Mouse (Mus musculus): Measurements from ENCODE around the gene Osbpl3.

The Osbpl3 gene

DNA sequence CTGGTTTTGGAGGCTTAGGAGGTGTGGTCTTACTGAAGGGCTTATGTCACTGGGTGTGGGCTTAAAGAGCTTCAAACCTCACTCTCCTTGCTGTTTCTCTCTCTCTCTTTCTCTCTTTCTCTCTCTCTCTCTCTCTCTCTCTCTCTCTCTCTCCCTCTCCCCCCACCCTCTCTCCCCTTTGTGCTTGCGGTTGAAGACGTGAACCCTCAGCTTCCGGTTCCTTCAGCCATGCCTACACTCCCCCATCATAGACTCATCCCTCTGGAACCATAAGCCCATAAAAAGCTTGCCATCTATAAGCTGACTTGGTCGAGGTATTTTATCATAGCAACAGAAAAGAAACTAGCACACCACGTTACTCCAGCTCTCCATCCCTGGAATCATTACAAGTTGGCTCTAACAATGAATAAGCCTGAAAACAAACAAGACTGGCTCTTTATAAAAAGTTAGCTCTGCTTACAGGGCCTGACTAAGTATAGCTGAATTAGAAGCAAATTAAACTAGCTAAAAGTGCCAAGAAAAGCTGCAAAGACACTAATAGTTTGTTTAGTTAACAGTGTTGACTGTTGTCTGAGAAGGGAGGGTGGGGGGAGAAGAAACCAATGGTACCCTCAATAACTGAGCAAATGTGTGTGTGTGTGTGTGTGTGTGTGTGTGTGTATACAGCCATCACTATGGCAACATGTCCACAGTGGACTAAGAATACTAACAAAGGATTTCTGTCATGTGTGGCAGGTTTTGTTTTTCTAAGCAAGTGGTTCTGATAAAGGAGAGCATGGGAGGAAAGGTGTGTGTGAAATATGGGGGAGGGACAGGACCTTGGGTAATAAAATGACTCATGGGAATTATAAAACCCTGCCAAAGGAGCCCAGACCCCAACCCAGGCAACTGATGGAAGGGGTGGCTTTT is 83.2 kb downstream of the Osbpl3 start:
- DNase-seq (ENCODE audit: low spot score in 2 of 2) = no peak

DNA sequence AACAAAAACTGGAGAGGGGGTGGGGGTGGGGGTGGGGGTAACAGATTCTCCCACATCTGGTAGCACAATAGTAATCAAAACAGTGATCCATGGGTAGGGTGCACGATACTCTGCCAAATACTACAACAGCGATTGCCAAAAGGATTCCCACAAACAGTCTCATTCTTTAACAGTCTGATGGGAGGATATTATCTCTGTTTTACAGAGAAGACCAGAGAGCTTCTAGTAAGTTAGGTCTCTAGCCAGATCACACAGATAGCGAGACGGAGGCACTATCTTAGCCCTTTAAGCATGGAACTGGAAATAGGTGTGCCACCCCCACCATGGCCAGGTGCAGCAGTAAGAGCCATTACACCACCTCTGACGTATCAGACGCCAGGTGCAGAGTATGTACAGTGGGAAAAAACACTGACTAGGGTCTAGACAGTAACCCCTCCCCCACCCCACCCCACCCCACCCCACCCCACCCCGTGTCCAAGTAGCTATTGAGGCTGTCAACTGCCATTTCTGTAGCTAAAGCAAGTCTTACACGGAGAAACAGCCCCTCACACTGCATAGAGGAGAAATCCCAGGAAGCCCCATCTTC is 84.4 kb downstream of the Osbpl3 start:
- DNase-seq (ENCODE audit: low spot score in 2 of 2) = no peak

- DNase-seq (ENCODE audit: low spot score in 2 of 2) = no peak
Observed at GRCm38 (mm10) chr6:50368502-50369292, 87.3 kb downstream of the Osbpl3 start.

DNA sequence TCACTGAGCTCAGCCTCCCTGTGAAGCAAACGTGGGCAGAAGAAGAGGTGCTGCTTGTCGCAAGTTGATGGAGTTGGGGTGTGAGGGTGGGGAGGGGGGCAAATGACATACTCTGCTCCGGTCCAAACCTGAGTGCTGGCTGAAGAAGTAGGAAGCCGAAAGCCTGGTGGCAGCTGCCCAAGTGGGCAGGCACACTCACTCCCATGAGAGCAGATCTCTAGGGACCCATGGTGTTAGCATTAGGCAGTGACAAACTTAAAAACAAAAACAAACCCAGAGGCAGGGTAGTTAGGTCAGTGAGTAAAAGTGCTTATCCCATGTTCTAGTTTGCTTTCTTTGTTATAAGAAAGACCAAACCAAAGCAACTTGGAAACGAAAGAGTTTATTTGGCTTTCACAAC is 88.2 kb downstream of the Osbpl3 start:
- no peak for DNase-seq (ENCODE audit: low spot score in 2 of 2)

GRCm38 (mm10) chr6:50366724-50367123 is 89.3 kb downstream of the Osbpl3 start:
- peak; percentile 31 to 42 for DNase-seq (ENCODE audit: low spot score in 2 of 2)

- DNase-seq (ENCODE audit: low spot score in 2 of 2) = no peak
Observed at GRCm38 (mm10) chr6:50366319-50366718, 89.7 kb downstream of the Osbpl3 start.

- DNase-seq (ENCODE audit: low spot score in 2 of 2) = no peak
Observed at GRCm38 (mm10) chr6:50364364-50364763, 91.6 kb downstream of the Osbpl3 start.

DNA sequence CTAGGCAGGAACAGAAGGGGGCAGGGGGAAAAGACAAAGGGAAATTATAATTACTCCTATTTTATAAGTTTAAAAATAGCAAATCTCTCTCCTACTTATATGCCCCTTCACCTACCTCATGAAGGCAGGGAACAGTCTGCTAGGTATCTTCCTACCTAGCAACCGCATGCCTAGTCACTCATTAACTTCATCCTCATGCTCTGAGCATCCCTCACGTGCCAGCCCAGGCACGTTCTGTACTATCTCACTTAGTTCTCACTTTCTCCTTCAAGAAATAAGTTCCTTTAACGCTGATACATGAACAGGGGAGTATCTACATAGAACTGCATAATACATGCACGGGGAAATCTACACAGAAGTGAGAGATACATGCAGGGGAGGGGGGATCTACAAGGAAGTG is 92.6 kb downstream of the Osbpl3 start:
- DNase-seq (ENCODE audit: low spot score in 2 of 2) = no peak

GRCm38 (mm10) chr6:50362704-50363261 is 93.2 kb downstream of the Osbpl3 start:
- no peak for DNase-seq (ENCODE audit: low spot score in 2 of 2)

DNA sequence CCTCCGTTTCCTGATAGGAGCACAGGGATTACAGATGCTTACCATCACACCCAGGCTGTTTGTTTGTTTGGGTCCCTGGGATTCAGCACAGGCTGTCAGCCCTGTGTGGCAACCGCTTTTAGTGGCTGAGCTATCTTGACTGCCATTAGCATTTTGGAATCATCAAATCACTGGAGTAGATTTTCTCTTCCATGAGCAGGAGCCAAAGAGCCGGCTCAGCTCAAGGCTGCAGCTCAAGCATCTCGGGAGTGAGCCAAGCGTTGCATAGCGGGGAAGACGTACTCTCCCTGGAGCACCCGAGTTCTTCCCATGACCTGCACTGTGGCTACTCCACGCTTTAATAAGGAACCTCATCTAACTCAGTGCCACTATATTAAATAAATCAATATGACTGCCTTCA is 93.8 kb downstream of the Osbpl3 start:
- no peak for DNase-seq (ENCODE audit: low spot score in 2 of 2)

DNA sequence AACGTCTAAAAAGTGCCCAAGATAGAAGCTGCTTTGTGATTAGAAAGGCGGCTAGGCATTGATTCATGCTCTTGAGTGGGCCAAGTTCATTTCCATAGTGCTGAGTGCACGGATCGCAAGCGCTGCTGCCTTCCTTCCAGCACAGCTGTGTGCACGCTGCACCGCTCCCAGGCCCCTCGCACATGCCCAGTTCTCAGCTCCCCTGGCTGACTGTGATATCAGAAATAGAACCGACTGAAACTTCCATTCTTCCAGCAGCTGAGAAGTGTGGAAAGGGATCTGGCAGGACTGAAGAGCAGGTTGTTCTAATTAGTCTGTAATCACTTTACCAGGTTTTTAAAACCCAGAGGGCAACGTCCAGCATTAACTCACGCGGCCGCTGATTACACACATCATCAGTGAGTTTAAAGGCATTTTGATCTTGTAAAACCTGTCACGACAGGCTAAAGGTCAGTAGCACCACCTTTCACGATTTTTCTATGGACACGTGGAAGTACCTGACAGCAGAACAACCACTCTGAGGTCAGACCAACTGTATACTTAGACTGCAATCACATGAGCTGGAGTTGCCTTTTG is 97.8 kb downstream of the Osbpl3 start:
- peak in 1 of 2 experiments; percentile 46 for DNase-seq (ENCODE audit: low spot score in 2 of 2)

- DNase-seq (ENCODE audit: low spot score in 2 of 2) = no peak
Observed at GRCm38 (mm10) chr6:50354688-50355660, 101.0 kb downstream of the Osbpl3 start.

GRCm38 (mm10) chr6:50352812-50353211 is 103.2 kb downstream of the Osbpl3 start:
- no peak for DNase-seq (ENCODE audit: low spot score in 2 of 2)

DNA sequence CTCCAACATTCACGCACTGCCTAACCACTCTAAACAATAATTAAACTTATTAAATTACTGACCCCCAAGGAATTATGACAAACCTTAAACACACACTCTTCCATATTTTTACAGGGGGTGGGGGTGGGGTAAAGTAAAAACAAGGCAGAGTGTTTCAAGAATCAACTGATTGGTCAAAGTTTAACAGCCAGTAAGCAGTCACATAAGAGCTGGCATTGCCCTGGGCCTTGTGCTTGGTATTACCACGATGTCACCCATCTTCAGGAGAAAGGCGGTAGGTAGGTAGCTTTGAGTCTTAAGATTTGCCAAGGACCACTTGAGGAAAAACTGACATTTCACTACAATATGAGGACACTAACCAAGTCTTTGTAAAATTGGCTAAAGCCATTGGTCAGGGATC is 105.1 kb downstream of the Osbpl3 start:
- no peak for DNase-seq (ENCODE audit: low spot score in 2 of 2)

DNA sequence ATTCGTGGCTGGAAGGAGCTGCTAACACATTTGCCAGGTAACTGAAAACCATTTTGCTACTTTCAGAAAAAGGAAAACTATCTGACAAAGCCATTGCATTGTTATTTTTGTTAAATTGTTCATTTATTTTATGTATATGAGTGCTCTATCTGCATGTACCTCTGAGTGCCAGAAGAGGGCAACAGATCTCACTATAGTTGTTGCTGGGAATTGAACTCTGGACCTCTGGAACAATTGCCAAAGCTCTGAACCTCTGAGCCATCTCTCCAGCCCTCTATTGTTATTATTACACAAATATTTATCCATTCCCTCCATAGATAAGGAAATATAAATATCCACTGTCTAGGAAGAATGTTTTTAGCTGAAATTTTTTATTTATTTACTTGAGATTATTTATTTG is 107.4 kb downstream of the Osbpl3 start:
- no peak for DNase-seq (ENCODE audit: low spot score in 2 of 2)

DNA sequence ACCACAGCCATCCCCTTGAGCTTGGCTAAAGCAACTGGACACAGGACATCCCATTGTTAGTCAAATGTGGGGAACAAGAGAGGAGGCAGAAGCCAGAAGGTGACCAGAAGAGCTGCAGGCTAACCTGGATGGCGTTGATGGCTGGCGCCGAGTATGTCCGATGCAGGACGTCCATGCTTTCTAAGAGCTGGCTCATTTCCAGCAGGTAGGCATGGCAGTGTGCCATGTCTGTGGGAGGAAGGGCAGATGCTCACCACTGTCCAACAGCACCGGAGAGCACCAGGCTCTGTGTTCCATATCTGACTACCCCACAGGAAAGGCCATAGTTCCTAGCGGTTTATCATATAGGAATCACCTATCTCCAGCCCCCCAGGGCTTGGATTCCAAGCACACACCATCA is 109.8 kb downstream of the Osbpl3 start:
- DNase-seq (ENCODE audit: low spot score in 2 of 2) = no peak

- no peak for DNase-seq (ENCODE audit: low spot score in 2 of 2)
Observed at GRCm38 (mm10) chr6:50340226-50340906, 115.6 kb downstream of the Osbpl3 start.

- DNase-seq (ENCODE audit: low spot score in 2 of 2) = no peak
Observed at GRCm38 (mm10) chr6:50337431-50337830, 118.6 kb downstream of the Osbpl3 start.

DNA sequence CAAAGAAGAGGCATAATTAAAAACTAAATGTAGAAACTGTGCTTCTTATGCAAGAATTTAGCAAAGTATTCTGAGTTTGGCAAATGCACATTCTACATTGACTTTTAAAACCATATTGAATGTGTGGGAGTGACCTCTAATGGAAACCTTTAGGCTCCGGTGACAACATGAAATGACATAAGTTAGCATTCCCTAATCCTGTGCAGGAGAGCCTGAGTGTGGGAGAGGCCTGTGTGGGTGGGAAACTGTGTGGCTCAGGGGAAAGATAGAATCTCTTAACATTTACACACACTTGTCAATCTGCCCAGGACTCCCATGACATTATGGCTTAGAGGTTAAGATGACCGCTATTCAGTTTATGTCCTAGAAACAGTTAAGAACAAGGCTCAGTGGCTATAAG is 119.6 kb downstream of the Osbpl3 start:
- DNase-seq (ENCODE audit: low spot score in 2 of 2) = no peak

Data from frontal cortex, postnatal 10 days (tissue).